Comparison of ENCODE assay signal across 33 mouse cellular contexts in the genomic region with DNA sequence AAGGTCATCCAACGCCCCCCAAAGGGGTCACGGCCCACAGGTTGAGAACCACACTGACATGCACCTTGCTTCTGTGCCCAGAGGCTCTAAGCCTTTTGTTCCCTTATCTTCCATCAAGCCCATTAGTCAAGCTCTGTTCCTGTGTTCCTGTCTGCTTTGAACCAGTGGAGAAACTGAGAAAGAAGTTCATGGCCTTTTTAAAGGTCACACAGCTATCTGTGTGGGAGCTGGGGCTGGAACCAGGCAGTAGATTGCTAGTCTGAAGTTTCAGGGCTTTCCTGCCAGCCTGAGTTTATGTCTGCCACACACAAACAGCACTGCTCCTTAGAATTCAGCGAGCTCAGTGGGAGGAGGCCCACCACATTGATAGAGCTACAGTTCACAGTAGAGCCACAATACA. TPM values are rescaled to one million over a fixed set of nuclear protein-coding genes. Genes with fewer than 3 reads are reported as not detected.
"Had no signal": no experiment of that assay in that cellular context is flagged by ENCODE, and none has a peak within 500 bp of the region (broad histone marks: within the 10 kb centered on the region; RNA-seq: fewer than 3 reads in every experiment).

No protein-coding gene starts in this region.

- H3K4me1 ChIP-seq: hindbrain, embryonic 13.5 days; hindbrain, embryonic 15.5 days; limb, embryonic 13.5 days; liver, embryonic 12.5 days had no signal

- H3K4me2 ChIP-seq: heart, embryonic 12.5 days; hindbrain, embryonic 13.5 days; hindbrain, embryonic 15.5 days; limb, embryonic 13.5 days; limb, embryonic 15.5 days; liver, embryonic 12.5 days had no signal

- H3K27me3 ChIP-seq: heart, embryonic 12.5 days; hindbrain, embryonic 13.5 days; hindbrain, embryonic 15.5 days; limb, embryonic 13.5 days; limb, embryonic 15.5 days; liver, embryonic 12.5 days had no signal

- H3K9me3 ChIP-seq: heart, embryonic 10.5 days; heart, embryonic 12.5 days; hindbrain, embryonic 13.5 days; hindbrain, embryonic 15.5 days; limb, embryonic 13.5 days; limb, embryonic 15.5 days; liver, embryonic 12.5 days had no signal

- H3K4me3 ChIP-seq: gastrocnemius, adult 2 months; heart, embryonic 10.5 days; heart, embryonic 12.5 days; hindbrain, embryonic 13.5 days; hindbrain, embryonic 15.5 days; limb, embryonic 13.5 days; limb, embryonic 15.5 days; liver, embryonic 12.5 days had no signal

- H3K27ac ChIP-seq: gastrocnemius, adult 2 months; heart, embryonic 10.5 days; hindbrain, embryonic 13.5 days; hindbrain, embryonic 15.5 days; hindbrain, postnatal 0 days; kidney, postnatal 0 days; limb, embryonic 13.5 days; limb, embryonic 15.5 days; liver, embryonic 12.5 days; liver, embryonic 14.5 days had no signal

- ATAC-seq: hindbrain, postnatal 0 days; intestine, embryonic 16.5 days; liver, embryonic 12.5 days had no signal

- DNase-seq: gastrocnemius, adult 2 months; gastrocnemius, postnatal 10 days; gastrocnemius, postnatal 25 days; heart, adult 18-20 months; heart, postnatal 10 days; heart, postnatal 4 days; kidney, adult 11 months; kidney, adult 2 months; kidney, adult 9 months; kidney, postnatal 25 days; layer of hippocampus, adult 9-11 months; layer of hippocampus, postnatal 36 days; left cerebral cortex, postnatal 4 days; lung, adult 18-20 months had no signal

- H3K9ac ChIP-seq: heart, embryonic 12.5 days; hindbrain, embryonic 13.5 days; hindbrain, embryonic 15.5 days; limb, embryonic 13.5 days; limb, embryonic 15.5 days; liver, embryonic 12.5 days; liver, embryonic 14.5 days had no signal

RNA-seq across cellular contexts. Expression of a gene that starts 38.6 kb away (rescaled TPM):
- total RNA-seq: gastrocnemius, adult 2 months; gastrocnemius, postnatal 25 days; gastrocnemius, postnatal 4 days; heart, adult 18-20 months; heart, adult 8-10 months; heart, postnatal 10 days; heart, postnatal 25 days; heart, postnatal 4 days; layer of hippocampus, postnatal 36 days; liver, adult 2 months had no signal
- polyA plus RNA-seq: heart, embryonic 12.5 days; heart, embryonic 14.5 days; heart, embryonic 16.5 days; hindbrain, embryonic 11.5 days; hindbrain, embryonic 13.5 days; limb, embryonic 11.5 days; limb, embryonic 13.5 days; liver, adult 2 months had no signal
